Mouse (Mus musculus): ENCODE data around the gene Adrm1. TPM values are rescaled to one million over a fixed set of nuclear protein-coding genes. Genes with fewer than 3 reads are reported as not detected.

Gene Adrm1
- total RNA-seq, 2 experiments from 2014 or later: 84.0 to 86.8 TPM

DNA sequence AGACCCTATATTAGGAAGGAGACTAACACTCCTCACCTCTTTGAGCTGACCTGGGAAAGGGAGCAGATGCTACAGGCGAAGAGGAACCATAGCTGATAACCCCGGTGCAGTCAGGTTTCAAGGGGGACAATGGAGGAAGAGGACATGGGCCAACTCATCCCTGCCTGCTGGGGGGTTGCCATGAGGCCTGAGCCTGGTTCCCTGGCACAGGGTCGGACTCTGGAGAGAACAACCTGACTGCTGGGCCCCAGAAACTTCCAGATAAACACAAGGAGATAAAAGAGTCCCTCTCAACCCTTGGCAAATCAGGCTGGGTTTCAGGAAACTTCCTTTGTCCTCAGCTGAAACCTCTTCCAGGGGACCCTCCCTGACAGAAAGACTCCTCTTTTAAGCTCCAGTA lies 47.0 kb downstream of the Adrm1 start:
- peak in 1 of 2 experiments; percentile 35 for DNase-seq

DNA sequence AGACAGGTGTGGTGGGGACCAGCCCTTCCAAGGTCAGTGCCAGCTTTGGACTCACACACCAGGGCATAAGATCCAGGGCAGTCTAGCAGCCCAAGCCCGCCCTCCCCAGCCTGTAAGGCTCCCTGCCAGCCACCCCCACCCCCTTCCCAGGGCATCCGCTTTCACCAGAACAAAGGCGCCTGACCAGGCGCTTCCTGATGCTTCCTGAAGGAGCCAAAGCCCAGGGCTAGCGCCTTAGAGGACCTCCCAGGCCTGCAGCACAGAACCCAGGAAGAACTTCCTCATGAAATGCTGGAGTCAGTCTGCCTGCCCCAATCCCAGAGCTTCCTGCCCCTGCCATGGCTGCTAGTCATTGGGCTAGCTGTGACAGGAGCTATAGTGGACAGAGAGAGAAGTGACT lies 47.4 kb downstream of the Adrm1 start:
- peak; percentile 57 to 72 for DNase-seq

DNA sequence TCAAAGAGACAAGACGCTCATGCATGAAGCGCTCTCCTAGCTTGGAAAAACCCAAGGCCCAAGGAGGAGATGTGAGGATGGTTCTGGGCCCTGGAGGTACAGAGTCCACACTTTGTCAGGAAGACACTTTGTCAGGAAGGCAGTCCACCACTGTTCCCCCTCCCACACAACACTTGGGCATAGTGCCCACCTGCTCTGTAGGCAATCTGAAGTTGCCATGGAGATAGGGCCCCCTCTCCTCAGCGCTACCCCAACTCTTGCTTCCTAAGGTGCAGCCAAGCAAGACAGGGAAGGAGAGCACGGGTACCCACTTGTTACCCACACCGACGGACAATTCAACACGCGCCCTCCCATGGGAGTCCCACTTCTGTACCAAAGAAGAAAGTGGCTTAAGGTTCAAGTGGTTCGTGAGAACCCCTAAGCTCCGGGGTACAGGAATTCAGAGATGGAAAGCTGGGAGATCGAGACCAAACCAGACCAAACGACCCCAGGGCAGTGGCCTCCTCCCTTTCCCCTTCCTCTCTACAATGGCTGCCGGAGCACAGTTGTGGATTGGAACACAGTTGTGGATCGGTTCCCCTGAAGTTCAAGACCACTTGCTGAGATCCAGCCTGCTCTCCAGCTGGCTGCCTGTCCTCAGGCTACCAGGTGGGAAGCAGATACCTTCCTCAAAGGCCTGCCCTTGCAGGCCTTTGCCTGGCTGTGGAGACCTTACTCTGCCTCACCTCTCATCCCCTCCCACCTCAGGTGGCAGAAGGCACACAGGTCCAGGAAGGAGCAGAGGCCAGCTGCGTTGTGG lies 48.1 kb downstream of the Adrm1 start:
- DNase-seq: no peak

DNA sequence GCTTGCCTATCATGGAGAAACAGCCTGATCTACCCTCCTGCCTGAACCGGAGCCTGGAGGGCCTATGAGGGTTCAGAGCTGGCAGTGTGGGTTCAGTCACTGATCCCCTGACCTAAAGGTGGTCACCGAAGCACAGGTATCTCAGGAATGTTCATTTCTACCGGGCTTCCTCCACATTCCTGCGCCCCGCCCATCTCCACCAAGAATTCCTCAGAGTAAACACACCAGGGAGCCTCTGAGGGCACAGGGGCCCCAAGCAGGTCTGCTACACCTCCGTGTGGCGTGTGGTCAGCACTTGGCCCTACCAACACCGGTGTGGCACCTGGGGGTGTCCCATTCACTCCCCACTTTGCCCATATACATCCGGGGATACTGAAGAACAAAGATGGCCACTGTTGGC lies 48.9 kb downstream of the Adrm1 start:
- no peak for DNase-seq

DNA sequence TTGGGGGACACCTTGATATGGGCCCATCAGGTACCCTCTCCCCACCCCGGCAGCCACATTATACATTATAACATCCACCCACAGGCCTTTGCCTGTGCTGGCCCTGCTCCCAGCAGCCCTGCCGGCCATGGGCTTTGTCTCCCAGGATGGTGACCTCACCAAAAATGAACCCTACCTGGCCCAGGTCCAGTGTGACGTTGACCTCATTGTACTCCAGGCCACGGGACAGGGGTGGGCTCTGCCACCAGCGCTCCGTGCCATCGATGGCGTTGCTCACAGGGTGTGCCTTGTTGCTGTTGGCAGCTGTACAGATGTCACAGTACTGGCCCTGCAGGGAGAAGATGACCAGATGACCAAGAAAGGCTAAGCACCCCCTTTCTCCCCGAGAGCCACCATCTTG lies 49.8 kb downstream of the Adrm1 start:
- DNase-seq: peak; percentile 32 to 47

DNA sequence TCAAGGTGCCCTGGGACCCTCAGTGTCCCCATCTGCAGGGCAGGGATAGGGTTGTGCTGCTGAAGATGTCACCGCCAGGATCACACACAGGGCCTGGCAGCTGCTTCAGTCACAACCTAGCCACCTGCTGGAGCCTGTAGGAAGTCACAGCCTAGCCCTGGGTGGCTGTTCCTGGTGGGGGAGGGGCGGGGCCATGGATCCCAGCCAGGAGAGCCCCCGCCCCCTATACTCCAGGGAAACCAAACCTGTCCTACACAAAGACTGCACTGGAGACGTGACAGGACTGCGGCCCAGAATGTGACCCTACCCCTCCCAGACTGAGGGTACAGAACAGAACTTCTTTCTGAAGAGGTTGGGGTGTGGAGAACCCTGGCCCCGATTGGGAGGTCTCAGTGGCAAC lies 51.0 kb downstream of the Adrm1 start:
- peak in 1 of 2 experiments; percentile 40 for DNase-seq

DNA sequence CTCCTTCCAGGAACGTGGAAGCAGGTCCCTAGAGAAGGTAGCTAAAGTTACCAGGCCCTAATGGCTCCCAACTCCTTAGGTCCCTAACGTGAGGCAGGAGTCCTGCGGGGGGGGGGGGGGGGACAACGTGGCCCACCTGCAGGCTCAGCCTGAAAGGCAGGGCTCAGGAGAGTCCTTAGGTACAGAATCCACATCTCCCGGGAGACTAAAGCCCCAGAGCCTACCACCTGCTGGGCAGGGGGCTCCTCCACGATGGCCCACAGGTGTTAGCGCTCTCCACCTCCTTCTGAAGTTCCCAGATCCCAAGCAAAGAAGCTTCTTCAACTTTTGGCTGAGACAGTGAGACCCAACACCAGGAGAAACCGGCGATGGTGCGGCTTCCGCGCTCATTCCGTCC lies 53.4 kb downstream of the Adrm1 start:
- no peak for DNase-seq

DNA sequence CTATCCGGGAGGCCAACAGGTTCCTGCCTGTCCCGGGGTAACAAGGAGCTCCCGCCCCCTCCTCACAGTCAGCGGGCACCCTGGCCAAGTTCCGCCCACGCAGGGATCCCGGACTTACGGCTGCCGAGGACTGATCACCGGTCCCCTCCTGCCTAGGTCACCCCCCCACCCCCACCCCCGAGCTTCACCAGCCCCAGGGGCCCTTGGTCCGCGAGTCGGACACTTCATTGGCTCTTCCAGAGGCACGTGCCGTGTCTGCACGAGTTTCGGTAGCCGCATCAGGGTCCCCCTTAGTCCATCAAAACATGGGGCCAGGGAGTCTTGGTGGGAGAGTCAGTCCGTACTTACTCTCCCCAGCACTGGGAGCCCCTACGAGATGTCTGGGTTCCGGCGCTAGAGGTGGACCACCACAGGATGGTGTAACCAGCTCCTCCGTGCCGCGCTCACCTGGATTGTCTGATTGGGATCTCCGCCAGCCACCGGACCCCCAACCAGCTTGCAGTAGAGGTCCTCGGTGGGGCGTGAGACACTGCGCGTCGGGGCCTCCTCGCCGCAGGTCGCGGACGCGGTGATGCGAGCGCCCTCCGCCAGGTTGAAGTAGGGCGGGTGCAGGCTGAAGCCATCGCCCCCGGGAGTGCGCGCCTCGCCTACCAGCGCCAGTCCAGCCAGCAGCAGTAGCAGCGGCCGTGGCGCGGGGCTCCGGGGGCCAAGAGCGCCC lies 53.9 kb downstream of the Adrm1 start:
- peak; percentile 54 to 63 for DNase-seq

Small RNA genes within 50 kb of the gene (microRNA-seq; reads per million reads assigned to microRNA genes)
- 0 reads per million in 2 experiments for gene Mir7005

Other genes with a start within 250 kb of the Adrm1 start
- 10 to 100 TPM; 17.1 to 17.7 TPM for gene Taf4, start 194.8 kb upstream of the Adrm1 start, total RNA-seq (2021)
- gene Lsm14b, start 146.5 kb upstream of the Adrm1 start, total RNA-seq (2021): 10 to 100 TPM; 62.0 to 62.3 TPM
- 100 to 1,000 TPM; 151 to 161 TPM for gene Psma7, start 129.1 kb upstream of the Adrm1 start, total RNA-seq (2021)
- gene Ss18l1, start 129.0 kb upstream of the Adrm1 start, total RNA-seq (2021): 1 to 10 TPM; 1.9 TPM
- 10 to 100 TPM; 27.3 to 31.7 TPM for gene Mtg2, start 100.9 kb upstream of the Adrm1 start, total RNA-seq (2021)
- gene Hrh3, start 67.0 kb upstream of the Adrm1 start, total RNA-seq (2021): not detected
- 10 to 100 TPM; 32.9 to 36.0 TPM for gene Osbpl2, start 52.2 kb upstream of the Adrm1 start, total RNA-seq (2021)
- gene Lama5, start 54.4 kb downstream of the Adrm1 start, total RNA-seq (2021): 10 to 100 TPM; 72.2 to 78.5 TPM
- gene Rps21, start 85.9 kb downstream of the Adrm1 start, total RNA-seq (2021): 100 to 1,000 TPM; 561 to 600 TPM
- 10 to 100 TPM; 10.9 TPM for gene Cables2, start 102.0 kb downstream of the Adrm1 start, total RNA-seq (2021)
- not detected for gene Rbbp8nl, start 118.4 kb downstream of the Adrm1 start, total RNA-seq (2021)
- gene Gata5, start 163.2 kb downstream of the Adrm1 start, total RNA-seq (2021): under 1 TPM; 0.35 to 0.80 TPM

All from heart, adult 18-20 months (tissue).